Mouse (Mus musculus) CH12F3 (cell line): ENCODE measurements around the gene Sp3.
"Not testable (repeated sequence)": the region's sequence is repeated elsewhere in the genome, so short reads cannot be mapped to it uniquely, and the experiment has no call there.

Source experiments
- in situ Hi-C: fragments of 300-500 bp; cut with MboI; formaldehyde crosslinking; loops from 2 replicates; pipeline ENCODE4 v1.14.3; 2020; ENCODE audit warnings: low sequenced_read_pairs

The Sp3 gene

GRCm38 (mm10) chr2:72980337-72981074 is at the start of gene Sp3:
Sp3 (minus strand) TSS chr2:72980446.
- in situ Hi-C loops: no loop called here

GRCm38 (mm10) chr2:73029846-73030245 is 49.6 kb upstream of the Sp3 start:
- in situ Hi-C loops: no loop called here

- in situ Hi-C loops: no loop called here
Measured at GRCm38 (mm10) chr2:73028019-73028418, 47.8 kb upstream of the Sp3 start.

- in situ Hi-C loops: no loop called here
Measured at GRCm38 (mm10) chr2:73027126-73027525, 46.9 kb upstream of the Sp3 start.

DNA sequence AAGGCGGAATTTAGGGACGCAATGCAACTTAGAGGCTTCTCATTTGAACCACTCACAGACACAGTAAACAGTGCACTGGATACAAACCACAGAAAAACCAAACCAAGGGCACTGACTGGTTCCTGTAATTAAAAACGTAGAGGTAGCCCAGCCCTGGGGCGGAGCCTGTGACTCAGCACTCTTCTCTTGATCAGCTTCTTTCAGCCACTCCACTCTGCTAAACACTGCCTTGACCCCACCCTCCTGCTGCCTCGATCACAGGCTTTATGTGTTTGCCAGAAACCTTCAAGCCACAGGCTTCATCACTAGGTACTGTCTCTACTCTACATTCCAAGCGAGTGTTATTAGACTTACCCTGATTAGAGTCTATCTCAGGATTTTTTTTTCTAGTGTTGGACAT is 43.6 kb upstream of the Sp3 start:
- in situ Hi-C loops: no loop called here

DNA sequence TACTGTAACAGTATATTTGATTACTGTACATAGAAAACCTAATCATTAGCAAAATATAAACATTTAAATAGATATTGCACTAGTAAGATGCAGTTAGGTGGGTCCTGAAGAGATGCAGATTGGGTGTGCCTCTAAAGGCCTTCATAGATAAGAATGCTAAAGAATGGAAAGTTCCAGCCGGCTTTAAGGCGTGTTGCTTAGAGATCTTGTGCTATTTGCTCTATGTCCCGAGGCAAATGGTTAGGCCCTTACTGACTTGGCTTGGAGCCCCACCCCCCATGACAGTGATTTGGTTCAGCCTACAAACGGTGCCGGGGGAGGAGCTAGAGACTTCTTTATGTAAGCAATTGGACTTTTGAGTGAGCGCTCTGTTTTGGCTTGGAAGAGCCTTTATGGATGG is 40.8 kb upstream of the Sp3 start:
- in situ Hi-C loops: no loop called here

GRCm38 (mm10) chr2:73019371-73020146 is 39.3 kb upstream of the Sp3 start:
- in situ Hi-C loops: no loop called here

- in situ Hi-C loops: not testable (repeated sequence)
Measured at GRCm38 (mm10) chr2:73014063-73014462, 33.8 kb upstream of the Sp3 start.

DNA sequence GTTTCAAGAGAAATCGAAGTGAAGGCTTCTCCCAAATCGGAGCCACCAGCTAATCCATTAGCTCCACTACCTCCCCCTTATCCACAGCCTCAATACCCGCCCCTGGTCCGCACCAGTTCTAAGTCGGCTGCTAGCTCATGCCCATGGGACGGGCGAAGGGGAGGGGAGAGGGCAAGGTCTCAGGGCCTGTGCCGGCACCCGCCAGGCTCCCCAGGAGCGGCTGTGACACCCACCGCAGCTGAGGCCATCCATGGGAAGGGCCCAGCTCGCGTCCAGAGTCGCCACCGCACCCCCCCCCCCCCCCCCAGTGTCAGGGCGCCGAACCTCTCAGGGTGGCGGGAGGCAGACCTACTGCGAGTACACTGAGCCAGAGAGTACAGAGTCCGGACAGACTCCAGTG is 32.4 kb upstream of the Sp3 start:
- in situ Hi-C loops: no loop called here

DNA sequence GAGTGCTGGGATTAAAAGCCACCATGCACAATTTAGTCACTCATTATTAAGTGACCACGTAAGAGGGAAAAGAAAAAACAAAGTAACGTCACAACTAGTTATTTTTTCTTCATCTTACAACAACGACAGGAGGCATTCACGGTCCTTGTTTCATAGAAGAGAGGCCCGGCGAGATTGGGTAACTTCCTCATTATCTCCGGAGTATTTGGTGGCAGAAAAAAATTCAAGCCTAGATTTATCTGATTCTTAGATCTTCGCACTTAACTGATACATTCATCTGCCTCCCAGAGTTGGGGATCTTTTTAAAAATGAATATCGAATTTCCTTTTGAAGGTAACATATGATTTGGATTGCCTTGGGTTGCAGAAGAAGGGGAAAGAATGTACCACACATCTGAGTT is 27.2 kb upstream of the Sp3 start:
- in situ Hi-C loops: no loop called here

GRCm38 (mm10) chr2:73005611-73006515 is 25.6 kb upstream of the Sp3 start:
- in situ Hi-C loops: no loop called here

DNA sequence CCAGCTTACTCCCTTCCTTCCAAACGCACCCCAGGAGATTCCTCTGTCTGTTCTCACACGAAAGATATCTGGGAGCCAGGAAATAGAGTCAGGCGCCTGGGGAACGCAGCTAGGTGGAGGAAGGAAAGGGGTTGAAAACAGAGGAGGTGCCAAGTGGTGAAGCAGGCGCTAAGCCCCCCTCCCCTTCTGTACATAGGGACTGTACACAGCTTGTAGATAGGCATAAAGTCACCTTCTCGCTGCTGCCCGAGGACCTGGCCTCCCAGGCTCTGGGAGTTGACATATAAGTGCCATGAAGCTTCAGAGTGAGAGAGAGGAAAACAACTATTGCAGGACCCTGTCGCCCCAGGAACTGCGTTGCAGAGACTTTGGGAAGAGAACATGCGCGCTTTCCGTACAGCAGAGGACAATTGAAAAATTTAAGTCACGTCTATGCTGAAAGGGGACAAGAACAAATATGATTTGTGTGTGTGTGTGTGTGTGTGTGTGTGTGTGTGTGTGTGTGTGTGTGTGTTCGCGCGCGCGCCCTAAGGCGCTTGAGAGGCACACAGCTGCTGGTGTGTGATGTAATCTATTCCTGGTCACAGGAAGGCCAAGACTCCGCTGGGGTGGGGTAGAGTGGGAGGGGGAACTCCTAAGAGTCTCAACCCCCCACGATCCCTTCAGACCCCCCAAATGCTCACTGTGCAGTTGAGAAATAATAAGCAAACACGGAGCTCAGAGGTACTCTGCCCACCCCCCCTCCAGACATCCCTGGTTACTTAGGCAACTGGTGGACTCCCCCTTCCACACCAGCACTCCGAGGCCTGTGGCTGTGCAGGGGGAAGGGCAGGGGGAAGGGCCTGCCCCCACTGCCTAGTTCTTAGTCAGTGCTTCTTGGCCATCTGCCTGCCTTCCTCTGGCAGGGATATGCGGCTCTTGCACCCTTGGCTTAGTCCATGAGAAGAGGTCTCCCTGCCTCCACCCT is 23.8 kb upstream of the Sp3 start:
- in situ Hi-C loops: no loop called here

DNA sequence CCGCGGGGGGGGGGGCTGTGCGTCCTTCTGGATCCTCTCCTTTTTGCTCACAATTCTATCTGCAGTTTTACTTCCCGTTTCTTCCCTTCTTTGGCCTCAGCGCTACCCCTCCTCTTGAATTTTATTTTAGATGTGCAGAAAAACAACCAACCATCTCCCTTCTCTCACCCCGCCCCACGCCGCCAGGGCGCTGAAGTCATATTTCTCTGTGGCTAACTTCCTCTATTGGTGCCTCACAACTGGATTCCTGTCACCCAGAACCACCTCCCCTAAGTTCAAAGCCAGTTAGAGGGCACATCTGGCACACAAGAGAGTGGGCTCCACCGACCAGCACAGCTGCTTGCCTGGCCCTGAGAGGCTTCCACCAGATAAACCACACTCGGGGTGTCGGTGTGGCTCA is 22.8 kb upstream of the Sp3 start:
- in situ Hi-C loops: no loop called here

- in situ Hi-C loops: no loop called here
Measured at GRCm38 (mm10) chr2:73002451-73002850, 22.2 kb upstream of the Sp3 start.

GRCm38 (mm10) chr2:73001994-73002393 is 21.7 kb upstream of the Sp3 start:
- in situ Hi-C loops: no loop called here

DNA sequence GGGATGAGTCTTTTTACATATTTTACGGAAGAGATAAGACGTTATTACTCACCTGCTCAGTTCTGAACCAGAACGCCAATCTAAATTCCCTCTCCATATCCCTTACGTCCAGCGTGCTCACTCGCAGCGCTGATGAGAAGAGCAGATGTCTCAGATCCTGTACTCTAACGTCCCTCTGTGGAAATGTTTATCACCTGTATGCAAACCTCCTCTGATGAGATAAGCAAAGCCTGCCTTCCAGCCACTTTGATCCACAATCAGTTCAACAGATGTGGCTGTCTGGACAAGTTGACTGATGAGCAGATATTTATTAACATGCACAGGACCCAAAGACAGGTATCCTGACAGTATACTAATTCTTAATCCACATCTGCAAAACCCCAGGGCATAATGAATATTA is 19.9 kb upstream of the Sp3 start:
- in situ Hi-C loops: no loop called here

DNA sequence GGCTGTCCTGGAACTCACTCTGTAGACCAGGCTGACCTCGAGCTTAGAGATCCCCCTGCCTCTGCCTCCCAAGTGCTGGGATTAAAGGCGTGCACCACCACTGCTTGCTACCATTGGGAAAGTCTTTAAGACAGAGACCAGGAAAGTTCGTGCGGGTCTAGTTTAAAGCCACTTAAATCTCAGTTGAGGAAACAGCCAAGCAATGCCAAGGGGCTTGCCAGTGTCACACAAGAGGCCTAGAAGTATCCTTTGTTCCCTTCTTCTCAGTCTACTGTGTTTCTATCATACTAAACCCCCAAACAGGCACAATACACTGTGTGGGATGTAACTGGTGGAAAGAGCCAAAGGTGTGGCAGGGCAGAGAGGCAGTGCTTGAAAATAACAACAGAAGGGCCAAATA is 17.3 kb upstream of the Sp3 start:
- in situ Hi-C loops: no loop called here

DNA sequence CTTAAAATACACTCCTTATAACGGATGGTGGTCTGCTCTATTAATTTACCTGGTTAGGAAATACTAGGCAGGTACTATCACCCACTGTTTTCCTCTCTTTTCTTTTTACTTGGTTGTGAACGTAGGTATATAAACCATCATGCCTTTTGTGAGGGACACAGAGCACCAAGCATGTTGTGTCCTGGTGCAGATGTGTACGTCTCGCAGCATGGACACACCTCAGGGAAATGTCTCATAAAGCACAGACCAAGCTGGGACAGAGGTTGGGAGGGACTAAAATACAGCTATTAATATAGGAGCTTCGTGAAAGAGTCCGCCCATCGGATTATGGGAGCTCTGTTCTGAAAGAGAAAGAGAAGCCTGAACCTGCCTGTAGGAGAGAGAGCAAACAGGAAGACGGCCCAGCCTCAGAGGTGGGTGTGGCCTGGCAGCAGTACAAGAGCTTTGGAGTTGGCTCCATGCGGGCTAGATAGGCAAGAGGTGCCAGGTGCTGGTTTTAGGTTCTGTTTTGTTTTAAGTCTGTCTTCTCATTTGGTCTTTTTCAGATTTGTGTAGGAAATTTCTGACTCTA is 16.6 kb upstream of the Sp3 start:
- in situ Hi-C loops: no loop called here

DNA sequence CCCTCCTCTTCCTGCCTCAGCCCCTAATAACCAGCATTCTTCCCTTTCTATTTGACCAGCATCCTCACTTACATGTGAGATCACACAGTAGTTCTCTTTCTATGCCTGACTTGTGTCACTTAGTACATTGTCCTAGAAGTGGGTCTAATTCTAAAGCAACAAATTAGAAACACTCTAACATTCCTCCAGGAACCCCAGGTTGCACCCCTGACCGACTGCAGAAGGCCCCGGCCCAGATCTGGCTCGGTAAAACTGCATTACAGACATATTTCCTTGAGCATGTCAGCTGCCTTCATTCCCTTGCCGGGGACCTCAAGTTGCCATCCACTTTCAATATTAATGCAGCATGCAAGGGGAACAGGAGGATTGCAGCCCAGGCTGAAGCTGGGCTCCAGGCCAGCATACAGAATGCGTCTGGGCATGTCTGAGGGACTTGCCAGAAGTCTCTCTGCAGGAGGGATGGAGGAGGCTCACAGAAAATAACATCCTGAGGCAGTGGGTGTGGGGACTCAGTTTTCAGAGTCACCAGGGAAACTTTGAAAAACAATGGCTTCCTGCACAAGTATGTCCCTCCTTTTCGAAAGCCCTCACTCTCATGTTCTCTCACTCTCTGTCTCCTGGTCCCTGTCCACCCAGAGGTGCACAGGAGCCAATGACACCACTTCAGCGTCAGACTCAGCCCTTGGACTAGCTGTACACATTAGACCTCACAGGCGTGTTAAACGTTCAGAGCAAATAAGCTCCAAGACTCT is 15.3 kb upstream of the Sp3 start:
- in situ Hi-C loops: no loop called here
